Mouse (Mus musculus): Measurements from ENCODE around the gene Zfhx2.

DNA sequence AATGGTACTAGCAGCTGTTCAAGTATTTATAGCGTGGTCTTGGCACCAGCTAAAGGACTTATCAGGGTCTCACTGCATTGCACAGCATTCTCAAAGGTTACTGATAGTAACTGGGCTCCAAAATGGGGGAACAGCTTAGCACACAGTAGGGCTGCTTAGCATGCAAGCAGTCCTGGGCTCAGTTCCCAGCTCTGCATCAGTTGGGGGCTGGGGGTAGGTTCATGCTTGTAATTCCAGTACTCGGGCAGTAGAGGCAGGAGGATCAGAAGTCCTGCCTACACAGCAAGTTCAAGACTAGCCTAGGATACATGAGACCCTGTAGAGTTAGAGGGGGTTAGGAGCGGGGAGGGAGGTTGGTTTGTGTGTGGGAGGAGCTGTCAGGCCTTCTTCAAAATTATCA, 15.2 kb downstream of the Zfhx2 start:
- TF ChIP-seq CTCF (IDR thresholded peaks at IDR 0.05; ENCODE audit: control insufficient read depth, insufficient read depth, insufficient read length) (no peak), MAX (IDR thresholded peaks at IDR 0.05) (no peak), USF1 (IDR thresholded peaks at IDR 0.05; ENCODE audit: low read depth) (no peak), MYOG (IDR thresholded peaks at IDR 0.05; ENCODE audit: control insufficient read depth, extremely low read depth, insufficient read length) (no peak), MYOD1 (IDR thresholded peaks at IDR 0.05; ENCODE audit: control insufficient read depth, insufficient read length, low read depth) (no peak)
